Mouse (Mus musculus): ENCODE results near the gene Hcst. TPM values are rescaled to one million over a fixed set of nuclear protein-coding genes. Genes with fewer than 3 reads are reported as not detected.
A peak's percentile ranks its signal among the peaks of the same experiment; 100 is the strongest.

Hcst gene
- total RNA-seq, 2 experiments from 2014 or later = 0.94 TPM; not detected in 1

GRCm38 (mm10) chr7:30435156-30435555 is 15.5 kb upstream of the Hcst start:
- DNase-seq = no peak
- intact Hi-C loops (cut with DNase I; ENCODE audit: low total_unique reads) = no loop called here

- intact Hi-C loops (cut with DNase I; ENCODE audit: low total_unique reads) = loop anchor here (5.0 kb wide), 1 partner anchor 62 kb away; no protein-coding TSS in a partner anchor
- no peak for DNase-seq
Measured at GRCm38 (mm10) chr7:30434701-30435100, 15.0 kb upstream of the Hcst start.

- peak; percentile 53 for DNase-seq
- intact Hi-C loops (cut with DNase I; ENCODE audit: low total_unique reads) = loop anchor here (5.0 kb wide), 1 partner anchor 62 kb away; no protein-coding TSS in a partner anchor
Measured at GRCm38 (mm10) chr7:30434238-30434637, 14.6 kb upstream of the Hcst start.

- intact Hi-C loops (cut with DNase I; ENCODE audit: low total_unique reads) = loop anchor here (5.0 kb wide), 1 partner anchor 59 kb away; no protein-coding TSS in a partner anchor
- peak; percentile 63 for DNase-seq
Measured at GRCm38 (mm10) chr7:30431793-30432192, 12.1 kb upstream of the Hcst start.

- DNase-seq = no peak
- intact Hi-C loops (cut with DNase I; ENCODE audit: low total_unique reads) = loop anchor here (5.0 kb wide), 1 partner anchor 58 kb away; no protein-coding TSS in a partner anchor
Measured at GRCm38 (mm10) chr7:30430191-30430590, 10.5 kb upstream of the Hcst start.

GRCm38 (mm10) chr7:30429327-30429726 is 9.7 kb upstream of the Hcst start:
- intact Hi-C loops (cut with DNase I; ENCODE audit: low total_unique reads) = no loop called here

GRCm38 (mm10) chr7:30423071-30423641 is 3.5 kb upstream of the Hcst start:
- DNase-seq = no peak
- intact Hi-C loops (cut with DNase I; ENCODE audit: low total_unique reads) = no loop called here

More at GRCm38 (mm10) chr7:30429327-30429726, 9.7 kb upstream of the Hcst start:
- no peak for DNase-seq

GRCm38 (mm10) chr7:30422560-30422959 is 2.9 kb upstream of the Hcst start:
- no peak for DNase-seq
- intact Hi-C loops (cut with DNase I; ENCODE audit: low total_unique reads) = no loop called here

GRCm38 (mm10) chr7:30421890-30422435 is 2.3 kb upstream of the Hcst start:
- intact Hi-C loops (cut with DNase I; ENCODE audit: low total_unique reads) = no loop called here
- peak; percentile 76 for DNase-seq

- DNase-seq = peak; percentile 38
- intact Hi-C loops (cut with DNase I; ENCODE audit: low total_unique reads) = no loop called here
Measured at GRCm38 (mm10) chr7:30421175-30421889, 1.7 kb upstream of the Hcst start, which contains the start of gene Nfkbid. TSS of gene Nfkbid (plus strand) at chr7:30421732.

- DNase-seq = no peak
- intact Hi-C loops (cut with DNase I; ENCODE audit: low total_unique reads) = no loop called here
Measured at GRCm38 (mm10) chr7:30420673-30421072, 1.0 kb upstream of the Hcst start.

GRCm38 (mm10) chr7:30417856-30418255 is 1.8 kb downstream of the Hcst start:
- intact Hi-C loops (cut with DNase I; ENCODE audit: low total_unique reads) = no loop called here
- no peak for DNase-seq

- DNase-seq = no peak
- intact Hi-C loops (cut with DNase I; ENCODE audit: low total_unique reads) = no loop called here
Measured at GRCm38 (mm10) chr7:30413596-30413995, 6.1 kb downstream of the Hcst start, which contains the start of gene Tyrobp. TSS of gene Tyrobp (plus strand) at chr7:30413760.

GRCm38 (mm10) chr7:30412735-30413147 is 6.9 kb downstream of the Hcst start:
- no peak for DNase-seq
- intact Hi-C loops (cut with DNase I; ENCODE audit: low total_unique reads) = no loop called here

GRCm38 (mm10) chr7:30411023-30411422 is 8.6 kb downstream of the Hcst start:
- no peak for DNase-seq
- intact Hi-C loops (cut with DNase I; ENCODE audit: low total_unique reads) = no loop called here

GRCm38 (mm10) chr7:30409789-30410188 is 9.9 kb downstream of the Hcst start:
- no peak for DNase-seq
- intact Hi-C loops (cut with DNase I; ENCODE audit: low total_unique reads) = no loop called here

- DNase-seq = no peak
- intact Hi-C loops (cut with DNase I; ENCODE audit: low total_unique reads) = no loop called here
Measured at GRCm38 (mm10) chr7:30408639-30409038, 11.0 kb downstream of the Hcst start.

GRCm38 (mm10) chr7:30402343-30402742 is 17.3 kb downstream of the Hcst start:
- intact Hi-C loops (cut with DNase I; ENCODE audit: low total_unique reads) = no loop called here
- no peak for DNase-seq

- intact Hi-C loops (cut with DNase I; ENCODE audit: low total_unique reads) = no loop called here
- no peak for DNase-seq
Measured at GRCm38 (mm10) chr7:30399671-30400070, 20.0 kb downstream of the Hcst start.

GRCm38 (mm10) chr7:30394871-30395270 is 24.8 kb downstream of the Hcst start:
- DNase-seq = no peak
- intact Hi-C loops (cut with DNase I; ENCODE audit: low total_unique reads) = no loop called here

- no peak for DNase-seq
- intact Hi-C loops (cut with DNase I; ENCODE audit: low total_unique reads) = no loop called here
Measured at GRCm38 (mm10) chr7:30394379-30394778, 25.3 kb downstream of the Hcst start.

Data from gastrocnemius, postnatal 14 days (tissue).